Mouse (Mus musculus) thymus, adult 18-20 months (tissue): ENCODE measurements around the gene Tnfrsf25.

Source experiments
- DNase-seq, 2 experiments: peaks; one replicate each; pipeline ENCODE4 v3.0.0; 2022; ENCODE audit warnings: mixed read lengths in 2 of 2

Tnfrsf25 gene

GRCm38 (mm10) chr4:152146033-152146827 is 30.5 kb downstream of the Tnfrsf25 start:
- no peak for DNase-seq

GRCm38 (mm10) chr4:152150546-152150945 is 34.8 kb downstream of the Tnfrsf25 start:
- DNase-seq: no peak

- DNase-seq: no peak
Observed at GRCm38 (mm10) chr4:152151451-152151965, 35.8 kb downstream of the Tnfrsf25 start.

GRCm38 (mm10) chr4:152151966-152152544 is 36.3 kb downstream of the Tnfrsf25 start, which contains the start of gene Espn:
TSS of gene Espn (minus strand) at chr4:152152371.
- DNase-seq: peak in 1 of 2 experiments; percentile 35

GRCm38 (mm10) chr4:152153771-152154177 is 38.0 kb downstream of the Tnfrsf25 start:
- peak; percentile 80 to 84 for DNase-seq

- DNase-seq: no peak
Observed at GRCm38 (mm10) chr4:152155019-152155418, 39.3 kb downstream of the Tnfrsf25 start.

- DNase-seq: no peak
Observed at GRCm38 (mm10) chr4:152157779-152158584, 42.2 kb downstream of the Tnfrsf25 start.

GRCm38 (mm10) chr4:152158585-152159284 is 43.0 kb downstream of the Tnfrsf25 start, which contains the start of gene Hes2:
TSS of gene Hes2 (plus strand) at chr4:152158867.
- DNase-seq: no peak

- DNase-seq: no peak
Observed at GRCm38 (mm10) chr4:152159285-152159678, 43.5 kb downstream of the Tnfrsf25 start.

- DNase-seq: no peak
Observed at GRCm38 (mm10) chr4:152160748-152161147, 45.0 kb downstream of the Tnfrsf25 start.

GRCm38 (mm10) chr4:152161601-152162000 is 45.9 kb downstream of the Tnfrsf25 start:
- no peak for DNase-seq

GRCm38 (mm10) chr4:152162748-152163147 is 47.0 kb downstream of the Tnfrsf25 start:
- DNase-seq: no peak

GRCm38 (mm10) chr4:152165036-152165931 is 49.5 kb downstream of the Tnfrsf25 start:
- DNase-seq: no peak

- DNase-seq: no peak
Observed at GRCm38 (mm10) chr4:152168052-152168451, 52.3 kb downstream of the Tnfrsf25 start.

GRCm38 (mm10) chr4:152169103-152169502 is 53.4 kb downstream of the Tnfrsf25 start:
- DNase-seq: no peak
